Mouse (Mus musculus) kidney, postnatal 10 days (tissue): Measurements from ENCODE around the gene Ap5m1.
A peak's percentile ranks its signal among the peaks of the same experiment; 100 is the strongest.
"Not testable (repeated sequence)": the region's sequence is repeated elsewhere in the genome, so short reads cannot be mapped to it uniquely, and the experiment has no call there.

Experiments used
- DNase-seq: peaks from one replicate; pipeline ENCODE4 v3.0.0; 2021; ENCODE audit warnings: mixed read lengths

Ap5m1 gene

DNA sequence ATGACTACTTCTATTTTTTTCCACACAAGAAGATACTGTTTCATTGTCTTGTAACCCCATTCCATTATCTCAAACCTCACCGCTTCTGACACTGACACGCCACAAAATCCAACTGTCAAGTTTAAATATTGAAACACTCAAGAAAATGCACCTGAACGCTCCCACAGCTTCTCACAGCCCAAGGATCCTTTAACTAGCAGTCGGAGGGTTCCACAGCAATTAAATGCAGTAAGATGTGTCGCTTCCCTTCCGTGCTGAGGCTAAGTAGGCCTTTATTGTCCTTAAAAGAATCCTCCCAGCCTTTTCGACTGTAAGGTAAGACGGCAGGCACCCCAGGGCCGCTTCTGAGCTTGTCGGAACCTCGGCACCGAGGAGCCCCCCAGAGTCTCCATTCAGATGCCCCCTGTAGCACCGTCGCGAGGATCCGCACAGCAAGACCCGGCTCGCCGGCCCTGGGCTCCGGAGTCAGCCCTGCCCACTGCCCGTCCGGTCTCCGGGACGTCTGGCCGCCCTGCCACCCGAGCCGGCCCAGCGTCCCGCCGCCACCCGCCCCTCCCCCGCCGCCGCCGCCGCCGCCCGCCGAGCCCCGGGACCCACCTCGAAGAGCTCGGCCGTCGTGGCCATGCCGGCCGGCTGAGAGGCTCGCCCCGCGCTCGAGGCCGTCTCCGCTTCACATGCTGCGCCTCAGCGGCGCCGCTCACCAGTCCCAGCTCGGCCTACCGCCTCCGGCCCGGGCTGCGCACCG, at the start of gene Ap5m1:
TSS of gene Ap5m1 (plus strand) at position 569 of the 745 bp plus-strand sequence.
- no peak for DNase-seq

DNA sequence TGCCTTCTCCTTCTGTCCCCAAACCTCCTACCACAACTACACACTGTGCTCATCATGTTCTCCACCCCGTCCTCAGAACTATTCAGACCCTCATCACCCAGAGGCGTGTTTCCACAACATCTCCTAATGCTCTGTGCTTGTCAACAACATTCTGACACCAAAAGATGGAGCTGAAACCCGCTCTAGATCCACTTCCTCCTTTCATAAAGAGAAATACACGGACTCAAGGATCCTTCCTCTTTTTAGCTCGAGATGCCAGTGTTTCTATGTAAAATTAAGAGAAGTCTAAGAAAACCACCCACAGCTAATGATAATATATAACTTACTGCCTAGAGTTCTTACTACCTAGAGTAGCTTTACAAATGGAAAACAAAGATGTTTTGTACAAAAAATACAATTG, 46.1 kb upstream of the Ap5m1 start:
- DNase-seq, result no peak

DNA sequence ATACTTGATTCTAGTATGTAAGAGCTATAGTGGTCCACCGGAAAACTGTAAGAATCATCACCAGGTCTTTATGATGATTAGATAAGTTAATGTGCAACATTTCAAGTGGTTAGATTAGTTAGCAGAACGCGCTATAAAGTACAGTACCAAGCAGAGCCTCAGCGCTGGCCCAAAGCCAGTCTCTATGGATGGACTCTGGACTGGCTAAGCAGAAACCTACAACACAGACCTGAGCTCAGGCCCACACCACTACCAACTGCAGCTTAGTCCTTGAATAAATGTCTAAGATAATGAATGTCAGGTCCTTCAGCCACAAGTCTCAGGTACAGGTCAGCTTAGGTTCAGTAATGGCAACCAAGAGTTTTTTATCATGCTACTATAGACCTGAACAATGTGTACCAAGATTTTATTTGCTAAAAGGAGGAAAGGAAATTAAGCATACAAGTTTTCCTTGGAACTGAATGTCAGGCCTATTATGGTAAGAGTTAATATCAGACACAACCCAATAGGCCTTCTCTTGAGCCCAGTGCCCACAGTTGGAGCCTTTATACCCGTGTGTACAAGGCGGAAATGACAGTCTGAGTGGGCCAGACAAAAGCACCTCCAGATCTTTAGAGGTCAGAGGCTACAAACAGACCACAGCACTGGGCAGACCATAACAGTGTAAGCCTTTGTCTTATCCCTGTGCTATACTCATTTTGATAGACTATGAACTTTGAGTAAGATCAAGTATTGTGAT, 38.7 kb upstream of the Ap5m1 start:
- DNase-seq, result peak; percentile 72

DNA sequence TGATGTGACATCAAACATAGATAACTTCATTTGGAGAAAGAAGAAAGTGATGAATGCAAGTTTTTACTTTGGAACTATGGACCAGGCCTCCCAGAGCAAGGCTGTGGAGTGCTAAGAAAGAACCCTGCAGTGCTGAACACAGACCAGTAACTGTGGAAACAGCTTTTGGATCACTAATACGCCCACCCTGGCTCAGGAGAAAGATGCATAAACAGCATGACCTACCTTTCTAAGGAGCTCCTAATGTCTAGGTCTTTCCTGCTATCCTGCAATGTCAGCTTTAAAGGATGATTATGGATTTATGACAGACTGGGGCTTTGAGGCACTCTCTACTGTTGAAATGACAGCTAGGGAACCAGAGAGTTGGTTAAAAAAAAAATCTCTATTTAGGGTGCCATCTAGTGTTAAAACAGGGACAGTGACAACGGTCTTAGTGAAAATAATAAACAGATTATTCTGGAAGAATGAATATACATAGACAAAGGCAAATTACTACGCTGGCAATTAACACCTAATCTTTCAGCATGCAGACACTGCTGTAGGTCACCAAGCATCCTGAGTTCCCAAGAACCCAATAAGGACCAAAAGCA, 38.0 kb upstream of the Ap5m1 start:
- no peak for DNase-seq

DNA sequence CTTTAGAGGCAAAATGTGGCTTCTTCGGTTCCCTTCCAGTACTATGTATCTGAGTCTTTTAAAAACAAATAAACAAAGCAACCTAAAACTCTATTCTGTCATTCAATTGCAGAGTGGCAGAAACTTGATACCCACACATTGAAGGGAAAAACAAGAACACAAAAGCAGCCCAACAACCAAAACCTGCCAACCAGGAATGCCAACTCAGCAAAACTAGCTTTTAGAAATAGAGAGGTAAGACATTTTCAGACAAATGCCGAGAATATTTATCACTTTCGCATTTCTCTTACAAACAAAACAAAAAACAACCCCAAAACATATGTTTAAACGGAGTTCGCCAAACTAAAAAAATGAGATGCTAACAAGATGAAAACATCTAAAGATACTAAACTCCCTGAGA, 36.9 kb upstream of the Ap5m1 start:
- DNase-seq, result no peak

DNA sequence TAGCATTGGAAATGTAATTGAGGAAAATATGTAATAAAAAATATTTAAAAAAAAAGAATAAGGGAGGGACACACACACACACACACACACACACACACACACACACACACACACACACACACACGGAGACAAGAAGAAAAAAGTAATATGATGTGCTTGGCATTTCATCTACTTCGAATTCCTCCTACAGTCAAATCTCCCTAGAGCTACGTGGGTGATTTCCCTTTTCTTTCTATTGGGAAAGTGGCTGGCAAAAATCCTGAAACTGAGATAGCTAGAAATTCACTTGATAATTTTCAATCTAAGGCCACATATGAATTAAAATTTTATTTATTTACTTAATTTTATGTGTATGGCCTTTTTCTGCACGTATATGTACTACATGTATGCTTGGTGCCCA, 20.3 kb upstream of the Ap5m1 start:
- DNase-seq, result no peak

DNA sequence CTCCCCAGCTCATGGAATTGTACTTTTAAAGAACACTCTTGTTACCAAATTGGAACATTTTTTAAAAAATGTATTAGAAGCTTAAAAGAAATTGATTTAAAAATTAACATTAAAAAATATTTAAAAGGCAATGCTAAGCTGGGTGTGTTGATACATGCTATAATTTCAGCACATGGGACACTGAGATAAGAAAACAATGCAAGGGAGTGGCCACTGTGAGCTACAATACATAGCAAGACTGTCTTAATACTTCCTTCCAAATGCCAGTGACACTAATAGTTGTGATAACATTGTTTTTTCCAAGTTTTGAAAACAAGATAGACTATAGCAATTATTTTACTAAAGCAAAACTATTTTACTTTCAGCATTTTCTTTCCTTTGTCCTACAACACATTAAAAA, 16.4 kb upstream of the Ap5m1 start:
- no peak for DNase-seq

DNA sequence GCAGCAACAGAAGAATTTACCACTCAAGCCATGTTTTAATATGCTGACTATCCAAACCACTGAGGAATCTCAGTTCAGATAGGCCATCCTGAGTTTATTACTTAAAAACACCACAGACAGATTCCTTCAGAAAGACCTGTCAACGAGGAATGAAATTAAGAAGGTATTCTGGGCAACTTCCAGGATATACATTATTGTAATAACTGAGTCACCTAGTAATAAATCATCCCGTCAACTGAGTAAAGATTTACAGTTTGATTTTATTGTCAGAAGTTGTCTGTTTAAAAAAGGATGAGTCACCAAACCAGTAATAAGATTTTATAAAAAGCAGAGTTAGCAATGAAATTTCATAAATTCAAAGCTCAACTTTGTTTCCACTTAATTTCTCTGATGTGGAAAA, 2.1 kb upstream of the Ap5m1 start:
- DNase-seq, result no peak

DNA sequence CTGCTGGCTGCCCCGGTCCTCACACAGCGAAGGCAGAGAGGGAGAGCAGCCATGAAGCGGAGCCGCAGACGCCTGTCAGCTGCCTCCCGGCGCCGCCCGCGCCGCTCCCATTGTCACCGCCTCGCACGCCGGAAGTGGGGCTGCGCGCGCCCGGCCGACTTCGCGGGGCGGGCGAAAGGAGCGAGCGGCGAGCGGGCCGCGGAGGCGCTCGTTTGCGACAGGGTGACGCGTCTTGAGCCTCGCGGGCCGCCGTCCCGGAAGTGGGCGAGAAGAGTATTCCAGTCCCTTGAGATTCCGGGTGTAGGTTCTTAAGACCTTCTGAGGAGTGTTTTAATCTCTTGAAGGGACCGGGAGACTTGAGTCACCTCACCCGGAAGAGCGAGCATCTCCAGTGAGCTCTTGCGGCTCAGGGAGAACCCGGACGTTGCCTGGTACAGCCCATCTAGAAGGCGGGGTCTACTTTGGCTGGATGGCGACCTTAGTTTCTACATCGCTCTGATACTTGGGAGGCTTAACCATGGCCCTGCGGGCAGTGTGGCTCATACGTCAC, 452 bp downstream of the Ap5m1 start, which contains the start of gene Exoc5:
TSS of gene Exoc5 (minus strand) at position 380 of the 550 bp plus-strand sequence.
- peak; percentile 99 for DNase-seq

DNA sequence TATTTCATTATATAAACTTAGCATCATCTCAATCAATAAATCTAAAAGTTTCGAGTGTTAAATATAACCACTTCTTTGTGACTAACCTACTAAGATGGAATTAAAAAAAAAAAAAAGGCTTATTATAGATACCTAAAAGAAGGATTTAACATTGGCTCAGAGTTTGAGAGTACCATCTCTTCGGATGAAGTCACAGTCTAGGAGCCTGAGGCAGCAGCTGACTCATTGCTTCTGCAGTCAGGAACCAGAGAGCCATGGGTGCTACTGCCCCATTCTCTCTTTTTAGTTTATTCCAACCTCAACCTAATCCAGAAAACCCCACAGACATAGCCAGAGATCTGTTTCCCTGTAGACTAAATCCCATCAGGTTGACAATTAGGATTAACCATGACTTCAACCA, 6.9 kb downstream of the Ap5m1 start:
- no peak for DNase-seq

DNA sequence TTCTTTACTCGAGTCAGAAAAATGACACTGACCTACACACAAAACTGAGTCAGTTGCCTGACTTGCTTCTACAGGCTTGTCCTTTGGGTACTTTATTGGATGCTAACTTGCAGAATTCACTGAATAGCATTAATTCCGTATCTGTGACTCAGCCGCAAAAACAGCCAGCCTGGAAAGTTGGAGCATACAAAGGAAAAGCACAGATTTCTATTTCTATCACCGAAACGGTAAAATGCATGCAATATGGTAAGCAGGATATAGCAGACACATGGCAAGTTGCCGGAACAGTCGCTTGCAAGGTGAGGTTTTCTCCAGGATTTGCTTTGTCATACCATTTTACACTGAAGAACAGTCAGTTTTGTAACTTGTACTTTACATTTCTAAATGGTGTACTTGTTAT, 8.0 kb downstream of the Ap5m1 start:
- no peak for DNase-seq

DNA sequence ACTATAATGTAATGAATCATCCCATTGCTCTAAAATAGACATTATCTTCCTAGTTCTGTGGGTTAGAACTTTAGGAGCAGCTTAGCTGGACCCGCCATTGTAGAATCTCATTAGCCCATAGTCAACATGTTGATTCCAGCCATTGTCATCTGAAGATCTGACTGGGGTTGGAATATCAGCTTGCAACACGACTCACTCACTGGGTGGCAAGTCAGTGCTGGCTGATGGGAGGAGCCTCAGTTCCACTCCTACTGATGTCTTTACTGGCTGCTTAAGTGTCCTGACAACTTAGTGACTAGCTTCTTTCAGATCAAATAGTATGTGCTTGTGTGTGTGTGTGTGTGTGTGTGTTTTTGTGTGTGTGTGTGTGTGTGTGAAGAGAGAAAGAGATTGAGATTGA, 8.5 kb downstream of the Ap5m1 start:
- DNase-seq, result no peak

DNA sequence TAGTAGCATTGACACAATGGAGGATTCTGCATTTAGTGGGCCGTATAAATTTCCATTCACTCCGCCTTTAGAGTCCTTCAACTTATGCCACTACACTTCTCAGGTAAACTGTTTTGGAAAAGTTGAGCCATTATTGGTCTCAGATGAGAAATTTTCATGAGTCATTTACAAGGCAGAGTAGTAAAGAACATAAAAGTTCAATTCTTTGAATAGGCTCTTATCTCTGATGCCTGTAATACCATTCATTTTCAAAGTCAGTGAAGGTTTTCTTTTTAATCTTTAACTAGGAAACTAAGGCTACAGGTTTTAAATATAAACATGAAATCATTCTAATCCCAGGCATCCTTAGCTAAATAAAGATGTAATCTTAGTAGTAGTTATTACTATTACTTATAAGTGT, 12.9 kb downstream of the Ap5m1 start:
- no peak for DNase-seq

DNA sequence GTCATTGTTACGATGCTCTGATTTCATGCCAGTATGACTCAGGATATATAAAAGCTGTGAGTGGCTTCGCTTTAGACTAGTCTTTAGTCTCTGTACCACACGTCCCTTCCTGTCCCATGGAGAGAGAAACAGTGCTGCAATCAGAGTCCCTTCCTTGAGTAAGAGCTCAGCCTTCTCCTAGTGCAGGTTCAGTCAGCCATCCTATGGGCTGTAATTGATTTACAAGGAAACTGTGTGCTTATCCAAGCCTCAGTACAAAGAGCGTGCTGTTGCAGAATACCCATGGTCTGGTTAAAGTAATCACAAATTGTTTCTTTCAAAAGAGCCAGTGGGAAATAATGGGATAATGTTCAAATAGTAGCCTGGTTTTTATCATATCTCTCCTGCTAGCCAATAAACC, 20.6 kb downstream of the Ap5m1 start:
- DNase-seq, result peak; percentile 21

DNA sequence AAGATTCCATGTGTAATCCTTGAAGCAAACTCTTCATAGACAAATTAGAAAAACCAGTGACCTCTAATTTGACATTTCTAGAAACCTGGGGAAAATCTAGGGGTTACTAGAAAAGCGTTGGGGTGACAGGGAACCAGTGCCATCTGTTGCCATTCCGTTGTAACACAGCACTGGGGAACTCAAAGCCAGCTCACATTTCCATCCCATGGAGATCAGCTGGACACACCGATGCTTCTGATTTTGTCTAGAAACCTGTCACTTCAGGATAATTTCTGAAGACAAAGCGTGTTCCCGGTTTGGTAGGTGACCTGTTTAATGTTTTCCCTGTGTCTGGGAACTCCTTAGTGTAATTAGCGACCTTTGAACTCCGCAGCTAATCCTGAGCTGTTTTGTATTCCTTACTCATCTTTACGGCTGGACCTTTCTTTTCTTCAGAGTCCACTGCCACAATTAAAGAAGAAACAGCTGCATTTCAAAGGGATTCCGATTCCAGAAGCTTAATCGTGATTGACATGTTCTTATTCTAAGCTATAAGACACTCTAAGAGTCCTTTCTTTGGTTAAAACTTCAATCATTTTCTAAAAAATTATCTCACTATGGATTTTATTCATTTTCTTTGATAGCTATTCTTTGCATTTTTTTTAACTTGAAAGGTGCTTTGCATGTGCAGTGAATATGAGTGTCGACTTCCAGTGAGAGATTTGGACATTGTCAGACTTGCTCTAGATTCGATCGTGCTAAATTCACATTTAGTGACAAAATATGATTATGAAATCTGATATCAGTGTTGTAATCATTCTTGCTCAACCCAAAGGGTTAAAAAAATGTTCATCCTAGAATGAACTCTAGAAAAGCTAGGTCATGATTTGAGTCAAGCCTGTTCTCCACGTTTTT, 22.5 kb downstream of the Ap5m1 start:
- DNase-seq, result peak; percentile 16

DNA sequence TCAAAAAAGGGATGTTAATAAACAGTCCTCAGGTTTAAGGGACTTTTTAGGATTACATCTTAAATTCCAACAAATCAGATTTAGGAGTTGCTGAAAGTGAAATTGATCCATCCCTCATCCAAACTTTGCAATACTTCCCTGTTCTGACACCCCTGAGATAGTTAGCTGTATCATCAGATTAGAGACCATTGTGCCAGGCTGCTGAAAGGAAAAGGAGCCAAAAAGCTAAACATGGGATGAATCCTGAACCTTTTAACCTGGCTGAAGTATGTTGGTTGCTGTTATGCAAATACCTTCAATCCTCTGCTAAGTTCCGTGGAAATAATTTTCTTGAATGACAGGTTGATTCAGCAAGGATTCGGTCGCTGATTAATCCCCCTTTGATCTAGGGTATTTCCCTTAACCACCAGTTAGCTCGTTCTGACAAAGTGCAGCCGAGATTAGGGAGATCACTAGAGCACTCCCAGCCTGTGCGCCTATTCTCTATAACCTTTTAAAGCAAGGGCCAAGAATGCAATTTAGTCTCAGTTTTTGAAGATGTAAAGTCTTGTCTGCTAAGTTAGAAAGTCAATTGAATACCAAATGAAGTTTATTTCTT, 23.7 kb downstream of the Ap5m1 start:
- DNase-seq, result no peak

DNA sequence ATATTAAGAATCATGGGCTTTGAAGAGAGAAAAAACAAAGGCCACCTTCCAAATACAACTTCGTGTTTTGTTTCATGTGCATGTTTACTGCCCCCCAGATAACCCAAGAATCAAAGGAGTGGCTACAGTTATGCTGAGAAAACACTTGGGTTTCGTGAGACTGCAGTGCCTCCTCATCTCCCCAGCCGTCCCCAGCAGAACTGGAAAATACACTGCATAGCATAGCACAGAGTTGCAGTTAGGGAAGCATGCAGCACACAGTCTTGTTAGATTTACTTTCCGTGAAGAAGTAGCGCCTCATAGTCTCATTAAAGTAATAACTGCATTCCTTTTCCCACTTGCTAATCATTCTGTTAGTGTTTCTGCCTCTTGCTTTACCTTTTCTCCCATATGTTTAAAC, 24.2 kb downstream of the Ap5m1 start:
- DNase-seq, result no peak

DNA sequence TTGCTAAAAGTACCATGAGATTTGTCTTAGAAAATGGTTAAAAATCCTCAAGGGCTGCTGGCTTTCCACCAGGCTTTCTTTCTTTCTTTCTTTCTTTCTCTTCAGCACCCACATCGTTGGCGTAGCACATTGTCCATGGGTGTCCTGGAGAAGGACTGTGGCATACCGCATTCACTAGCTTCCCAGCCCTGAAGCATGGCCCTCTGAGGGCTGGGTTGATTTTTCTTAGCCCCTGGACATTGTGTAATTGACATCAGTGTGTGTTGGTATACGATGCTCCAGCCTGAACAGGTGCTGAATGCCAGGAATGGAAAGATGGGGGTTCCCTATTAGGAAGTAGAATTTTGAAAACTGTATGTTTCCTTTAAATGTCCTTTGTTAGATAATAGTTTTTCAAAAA, 25.4 kb downstream of the Ap5m1 start:
- DNase-seq, result no peak

DNA sequence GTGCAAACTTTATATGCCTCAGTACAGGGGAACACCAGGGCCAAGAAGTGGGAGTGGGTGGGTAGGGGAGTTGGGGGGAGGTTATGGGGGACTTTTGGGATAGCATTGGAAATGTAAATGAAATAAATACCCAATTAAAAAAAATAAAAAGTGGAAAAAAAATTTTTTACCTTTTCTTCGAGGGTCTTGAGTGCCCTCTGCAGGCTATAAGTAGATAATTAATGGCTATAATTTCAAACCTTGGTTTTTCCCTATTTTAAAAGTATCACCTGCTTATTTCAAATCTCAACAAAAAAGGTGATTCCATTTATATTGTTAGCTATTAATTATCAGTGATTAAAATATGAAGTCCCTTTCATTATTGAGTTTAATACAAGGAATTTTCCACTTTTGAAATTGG, 25.9 kb downstream of the Ap5m1 start:
- DNase-seq, result not testable (repeated sequence)

DNA sequence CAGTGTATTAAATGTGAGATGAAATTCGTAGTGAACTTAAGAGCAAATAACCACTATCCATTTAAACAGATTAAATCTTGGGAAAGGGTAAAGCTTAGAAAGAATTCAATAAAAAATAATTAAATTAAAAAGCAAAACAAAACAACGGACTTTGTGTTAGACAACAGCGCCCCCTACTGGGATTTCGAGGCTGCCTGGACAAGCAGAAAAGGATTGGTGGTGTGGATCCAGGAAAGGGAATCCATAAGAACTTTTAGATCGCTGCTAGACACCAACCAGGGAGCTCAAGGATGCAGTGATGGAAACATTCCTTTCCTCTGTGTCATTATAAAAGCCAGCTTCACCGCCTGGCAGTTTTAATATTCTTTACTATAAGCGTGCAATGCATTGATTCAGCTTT, 52.5 kb downstream of the Ap5m1 start:
- DNase-seq, result peak; percentile 87

DNA sequence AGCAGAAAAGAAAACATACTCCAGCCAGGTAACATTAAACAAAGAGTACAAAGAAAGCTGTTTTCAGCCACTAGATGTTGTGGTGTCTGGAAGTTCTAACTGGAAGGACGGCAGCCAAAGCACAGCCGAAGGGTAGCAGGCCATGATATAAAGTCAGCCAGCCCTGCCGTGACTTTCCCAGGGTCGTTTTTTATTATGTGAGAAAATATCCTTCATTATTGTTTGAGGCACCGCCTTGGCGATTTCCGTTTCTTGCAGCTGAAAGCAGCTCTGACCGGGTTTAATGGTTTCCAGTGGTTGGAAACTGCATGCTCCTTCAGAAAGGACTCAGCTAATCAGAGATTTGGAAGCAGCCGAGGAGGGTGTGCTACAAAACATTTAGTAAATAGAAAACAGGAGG, 55.8 kb downstream of the Ap5m1 start:
- DNase-seq, result peak; percentile 7

DNA sequence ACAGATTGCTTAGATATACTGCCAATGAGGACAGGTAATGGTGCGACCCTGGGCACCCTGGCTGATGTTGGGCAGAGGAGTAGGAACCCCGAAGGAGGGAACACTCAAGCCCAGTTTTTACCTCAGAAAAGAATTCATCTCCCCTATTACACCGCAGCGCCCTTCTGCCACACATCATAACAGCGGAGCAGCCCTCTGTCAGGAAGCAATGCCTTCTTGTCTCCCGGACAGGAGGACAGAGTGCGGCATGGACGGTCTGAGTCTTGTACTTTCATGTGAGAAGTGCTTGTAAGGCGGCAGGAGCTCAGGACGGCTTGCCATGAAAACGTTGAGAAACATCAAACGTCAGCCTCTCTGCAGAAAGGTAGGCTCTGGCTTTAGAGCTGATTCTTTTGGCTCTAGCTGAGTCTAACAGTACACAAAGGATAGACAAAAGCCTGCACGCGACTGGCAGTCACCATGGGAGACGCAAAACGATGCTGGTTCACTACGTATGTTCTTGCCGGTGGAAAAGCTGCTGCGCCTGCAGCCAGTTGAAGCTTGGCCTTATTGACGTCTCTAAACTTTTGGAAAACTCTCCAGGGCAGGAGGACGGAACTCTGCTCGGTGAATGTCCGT, 61.4 kb downstream of the Ap5m1 start:
- DNase-seq, result no peak
